ENCODE assay signal across 21 mouse cellular contexts in genomic region chr13:6627352-6627751, GRCm38 (mm10). TPM values are rescaled to one million over a fixed set of nuclear protein-coding genes. Genes with fewer than 3 reads are reported as not detected.
DNase-seq lines count a peak whose midpoint lies in the region; ATAC-seq and TF ChIP-seq lines count a peak whose summit lies in the region.
"Had no signal": no experiment of that assay in that cellular context is flagged by ENCODE, and none has a peak within 500 bp of the region (broad histone marks: within the 10 kb centered on the region; RNA-seq: fewer than 3 reads in every experiment).

No protein-coding gene starts in this region.

- no peaks in the 10 kb centered on the region for H3K27me3 ChIP-seq in kidney, postnatal 0 days (ENCODE audit: insufficient read depth, low read length)
- H3K27me3 ChIP-seq in kidney, embryonic 14.5 days (ENCODE audit: control insufficient read depth, insufficient read depth, low read length): no peaks in the 10 kb centered on the region
- H3K27me3 ChIP-seq in Patski: no peaks in the 10 kb centered on the region
- H3K27me3 ChIP-seq in heart, embryonic 10.5 days (ENCODE audit: insufficient read depth, poor library complexity, severe bottlenecking): no peaks in the 10 kb centered on the region
- H3K27me3 ChIP-seq: embryonic facial prominence, embryonic 12.5 days; hindbrain, embryonic 15.5 days; limb, embryonic 12.5 days; liver, embryonic 15.5 days; neural tube, embryonic 13.5 days; stomach, embryonic 15.5 days had no signal

- H3K9me3 ChIP-seq in kidney, postnatal 0 days (replicated peaks; ENCODE audit: low read length): no peaks in the 10 kb centered on the region
- no peaks in the 10 kb centered on the region for H3K9me3 ChIP-seq in kidney, embryonic 14.5 days (ENCODE audit: control insufficient read depth, low read length)
- H3K9me3 ChIP-seq in heart, embryonic 10.5 days: no peaks in the 10 kb centered on the region
- H3K9me3 ChIP-seq: embryonic facial prominence, embryonic 12.5 days; hindbrain, embryonic 15.5 days; limb, embryonic 12.5 days; liver, embryonic 15.5 days; neural tube, embryonic 13.5 days; stomach, embryonic 15.5 days had no signal

- H3K4me1 ChIP-seq in kidney, postnatal 0 days (replicated peaks; ENCODE audit: insufficient read depth, low read length): 0 out of 2 replicates have a peak, but pooled peaks cover 4% of the 10 kb centered on the region
- no peaks in the 10 kb centered on the region for H3K4me1 ChIP-seq in kidney, embryonic 14.5 days (ENCODE audit: control insufficient read depth, insufficient read depth, low read length)
- H3K4me1 ChIP-seq in heart, embryonic 10.5 days: peaks cover 30% of the 10 kb centered on the region
- H3K4me1 ChIP-seq: hindbrain, embryonic 15.5 days; liver, embryonic 15.5 days; stomach, embryonic 15.5 days had no signal

- no peak overlapping the region for H3K9ac ChIP-seq in kidney, postnatal 0 days (ENCODE audit: low read depth, low read length)
- H3K9ac ChIP-seq in kidney, embryonic 14.5 days (ENCODE audit: low read depth, low read length): no peak overlapping the region
- H3K9ac ChIP-seq: embryonic facial prominence, embryonic 12.5 days; hindbrain, embryonic 15.5 days; limb, embryonic 12.5 days; liver, embryonic 15.5 days; neural tube, embryonic 13.5 days; stomach, embryonic 15.5 days had no signal

- H3K4me2 ChIP-seq in kidney, postnatal 0 days (ENCODE audit: low read length): no peak overlapping the region
- no peak overlapping the region for H3K4me2 ChIP-seq in kidney, embryonic 14.5 days (replicated peaks; ENCODE audit: low read depth, low read length)
- H3K4me2 ChIP-seq: embryonic facial prominence, embryonic 12.5 days; hindbrain, embryonic 15.5 days; limb, embryonic 12.5 days; liver, embryonic 15.5 days; neural tube, embryonic 13.5 days; stomach, embryonic 15.5 days had no signal

- DNase-seq in kidney, postnatal 0 days (ENCODE audit: low spot score): no peak
- peak; percentile 72 for DNase-seq in A20 (ENCODE audit: low read depth, low spot score)
- no peak for DNase-seq in Patski (ENCODE audit: low read depth, low spot score)
- DNase-seq in cerebellum, adult 11-12 months: no peak
- DNase-seq in heart, embryonic 10.5 days (ENCODE audit: low spot score): no peak
- DNase-seq: adrenal gland, adult 2 months; cerebellum, adult 18-20 months; heart, postnatal 10 days; kidney, adult 9 months; lung, postnatal 4 days; retina, postnatal 1 day; thymus, postnatal 36 days had no signal

- ATAC-seq in kidney, postnatal 0 days (replicated peaks; ENCODE audit: low FRiP score, low read depth): no peak
- ATAC-seq in kidney, embryonic 14.5 days (ENCODE audit: low FRiP score, low TSS enrichment): no peak
- no peak for ATAC-seq in Patski
- peak; percentile 60; the same call in 1 of the 2 replicates for ATAC-seq in megakaryocyte progenitor cell, adult 5-6 weeks (replicated peaks; ENCODE audit: poor library complexity)
- ATAC-seq in frontal cortex, adult (ENCODE audit: low TSS enrichment): no peak

- 0 out of 2 replicates have a peak, but pooled peaks cover 3% of the 10 kb centered on the region for H3K36me3 ChIP-seq in kidney, postnatal 0 days (ENCODE audit: insufficient read depth, low read length)
- no peaks in the 10 kb centered on the region for H3K36me3 ChIP-seq in kidney, embryonic 14.5 days (ENCODE audit: control insufficient read depth, insufficient read depth, low read length)
- peaks cover 15% of the 10 kb centered on the region; the same call in 1 of the 2 replicates for H3K36me3 ChIP-seq in heart, embryonic 10.5 days
- H3K36me3 ChIP-seq: embryonic facial prominence, embryonic 12.5 days; limb, embryonic 12.5 days; liver, embryonic 15.5 days; neural tube, embryonic 13.5 days; stomach, embryonic 15.5 days had no signal

- no peak overlapping the region for H3K27ac ChIP-seq in kidney, postnatal 0 days
- no peak overlapping the region for H3K27ac ChIP-seq in kidney, embryonic 14.5 days (ENCODE audit: low read depth, low read length)
- no peak overlapping the region for H3K27ac ChIP-seq in heart, embryonic 10.5 days
- H3K27ac ChIP-seq: embryonic facial prominence, embryonic 12.5 days; hindbrain, embryonic 15.5 days; limb, embryonic 12.5 days; liver, embryonic 15.5 days; neural tube, embryonic 13.5 days; stomach, embryonic 15.5 days had no signal

- WGBS in kidney, postnatal 0 days: 94% methylated on average over 3 of the region's 3 CpGs
- 95% methylated on average over 3 of the region's 3 CpGs for WGBS in kidney, embryonic 14.5 days
- 93% methylated on average over 3 of the region's 3 CpGs for WGBS in heart, embryonic 10.5 days

- POLR2A ChIA-PET in Patski (lab: Charles Lee): no interaction called here

- no peak overlapping the region for H3K4me3 ChIP-seq in kidney, postnatal 0 days (replicated peaks; ENCODE audit: low read depth, low read length)
- H3K4me3 ChIP-seq in kidney, embryonic 14.5 days (ENCODE audit: low read length): no peak overlapping the region
- H3K4me3 ChIP-seq in heart, embryonic 10.5 days: no peak overlapping the region
- H3K4me3 ChIP-seq: embryonic facial prominence, embryonic 12.5 days; hindbrain, embryonic 15.5 days; limb, embryonic 12.5 days; liver, embryonic 15.5 days; neural tube, embryonic 13.5 days; stomach, embryonic 15.5 days had no signal

- CTCF ChIA-PET in Patski (lab: Charles Lee): interaction anchor here (1.5 to 2.0 kb wide), 3 partner anchors 16 to 63 kb away, joined by 4 to 8 read pairs (median 7); no protein-coding TSS in a partner anchor

- TF ChIP-seq CTCF in kidney, postnatal 0 days (IDR thresholded peaks at IDR 0.05; ENCODE audit: low read depth): peak; percentile 39; the same call in 1 of the 2 replicates
- TF ChIP-seq CTCF in Patski (IDR thresholded peaks at IDR 0.05): peak; percentile 34

- in situ Hi-C loops in Patski (cut with MboI; ENCODE audit: low pct_unique_long_range_greater_than_20kb): no loop called here

RNA-seq across cellular contexts. Expression of gene Pfkp, which starts 21.2 kb away (rescaled TPM):
- polyA plus RNA-seq in kidney, postnatal 0 days (2015; fragmentation: Nextera tagmentation; extraction: Ambion mirVana): 40.8 and 42.8 TPM in 2 replicates
- 9.6 and 16.7 TPM in 2 replicates for polyA plus RNA-seq in kidney, embryonic 14.5 days (2014; fragmentation: Nextera tagmentation; extraction: Ambion mirVana)
- polyA plus RNA-seq in Patski (2021): 220 TPM
- total RNA-seq in megakaryocyte progenitor cell, adult 5-6 weeks (2015): 45.2 and 49.0 TPM in 2 replicates
- 98.1 and 99.4 TPM in 2 replicates for total RNA-seq in megakaryocyte progenitor cell, adult 5-6 weeks (2017)
- 121 and 191 TPM in 2 replicates for polyA plus RNA-seq in heart, embryonic 10.5 days (2016; fragmentation: Nextera tagmentation; extraction: Ambion mirVana)
